Mouse (Mus musculus): ENCODE results near the gene Crybg1. TPM values are rescaled to one million over a fixed set of nuclear protein-coding genes. Genes with fewer than 3 reads are reported as not detected.

Crybg1 gene
- polyA plus RNA-seq, 1 experiment from 2014 or later: 0.31 TPM

- Histone ChIP-seq H3K9me3 (ENCODE audit: control insufficient read depth, low read length) (no peaks in the 10 kb centered on the region), H3K9ac (ENCODE audit: low read depth, low read length) (no peak overlapping the region)
- 70% methylated on average over 1 of the region's 1 CpGs for WGBS
These were observed 121.4 kb downstream of the Crybg1 start for GRCm38 (mm10) chr10:44027226-44027625.

GRCm38 (mm10) chr10:44026105-44026504 is 122.5 kb downstream of the Crybg1 start:
- H3K4me3 ChIP-seq (ENCODE audit: low read depth, low read length): no peak overlapping the region
- 91% methylated on average over 1 of the region's 1 CpGs for WGBS
- ATAC-seq (ENCODE audit: low FRiP score) (no peak), DNase-seq (ENCODE audit: low spot score) (no peak)
- H3K4me2 ChIP-seq (replicated peaks; ENCODE audit: low read depth, low read length): no peak overlapping the region
- no peaks in the 10 kb centered on the region for H3K4me1 ChIP-seq (replicated peaks; ENCODE audit: control insufficient read depth, insufficient read depth, low read length)
- no peaks in the 10 kb centered on the region for H3K36me3 ChIP-seq (ENCODE audit: control insufficient read depth, insufficient read depth, low read length)
- no peak overlapping the region for H3K27ac ChIP-seq (ENCODE audit: low read depth, low read length)
- no peak overlapping the region for H3K9ac ChIP-seq (ENCODE audit: low read depth, low read length)
- no peaks in the 10 kb centered on the region for H3K9me3 ChIP-seq (ENCODE audit: control insufficient read depth, low read length)
- no peaks in the 10 kb centered on the region for H3K27me3 ChIP-seq (ENCODE audit: control insufficient read depth, insufficient read depth, low read length)

More at GRCm38 (mm10) chr10:44027226-44027625, 121.4 kb downstream of the Crybg1 start:
- no peak for DNase-seq (ENCODE audit: low spot score)
- ATAC-seq (ENCODE audit: low FRiP score): no peak
- no peak overlapping the region for H3K4me2 ChIP-seq (replicated peaks; ENCODE audit: low read depth, low read length)
- no peaks in the 10 kb centered on the region for H3K4me1 ChIP-seq (replicated peaks; ENCODE audit: control insufficient read depth, insufficient read depth, low read length)
- no peaks in the 10 kb centered on the region for H3K36me3 ChIP-seq (ENCODE audit: control insufficient read depth, insufficient read depth, low read length)
- H3K27ac ChIP-seq (ENCODE audit: low read depth, low read length): no peak overlapping the region
- no peak overlapping the region for H3K4me3 ChIP-seq (ENCODE audit: low read depth, low read length)
- no peaks in the 10 kb centered on the region for H3K27me3 ChIP-seq (ENCODE audit: control insufficient read depth, insufficient read depth, low read length)

GRCm38 (mm10) chr10:44024705-44025104 is 123.9 kb downstream of the Crybg1 start:
- no peaks in the 10 kb centered on the region for H3K27me3 ChIP-seq (ENCODE audit: control insufficient read depth, insufficient read depth, low read length)
- H3K36me3 ChIP-seq (ENCODE audit: control insufficient read depth, insufficient read depth, low read length): no peaks in the 10 kb centered on the region
- no peak overlapping the region for H3K9ac ChIP-seq (ENCODE audit: low read depth, low read length)
- ATAC-seq (ENCODE audit: low FRiP score): no peak
- no peaks in the 10 kb centered on the region for H3K4me1 ChIP-seq (replicated peaks; ENCODE audit: control insufficient read depth, insufficient read depth, low read length)
- H3K9me3 ChIP-seq (ENCODE audit: control insufficient read depth, low read length): no peaks in the 10 kb centered on the region
- DNase-seq (ENCODE audit: low spot score): no peak
- H3K4me2 ChIP-seq (replicated peaks; ENCODE audit: low read depth, low read length): no peak overlapping the region
- H3K27ac ChIP-seq (ENCODE audit: low read depth, low read length): no peak overlapping the region
- H3K4me3 ChIP-seq (ENCODE audit: low read depth, low read length): no peak overlapping the region
- 57% methylated on average over 10 of the region's 10 CpGs for WGBS

GRCm38 (mm10) chr10:44020141-44020540 is 128.5 kb downstream of the Crybg1 start:
- Histone ChIP-seq H3K4me1 (replicated peaks; ENCODE audit: control insufficient read depth, insufficient read depth, low read length) (no peaks in the 10 kb centered on the region), H3K9ac (ENCODE audit: low read depth, low read length) (no peak overlapping the region), H3K9me3 (ENCODE audit: control insufficient read depth, low read length) (no peaks in the 10 kb centered on the region), H3K4me2 (replicated peaks; ENCODE audit: low read depth, low read length) (no peak overlapping the region), H3K27me3 (ENCODE audit: control insufficient read depth, insufficient read depth, low read length) (no peaks in the 10 kb centered on the region), H3K27ac (ENCODE audit: low read depth, low read length) (no peak overlapping the region), H3K36me3 (ENCODE audit: control insufficient read depth, insufficient read depth, low read length) (no peaks in the 10 kb centered on the region), H3K4me3 (ENCODE audit: low read depth, low read length) (no peak overlapping the region)
- no peak for ATAC-seq (ENCODE audit: low FRiP score)
- 78% methylated on average over 4 of the region's 4 CpGs for WGBS
- DNase-seq (ENCODE audit: low spot score): no peak

GRCm38 (mm10) chr10:44018562-44018961 is 130.1 kb downstream of the Crybg1 start:
- H3K4me1 ChIP-seq (replicated peaks; ENCODE audit: control insufficient read depth, insufficient read depth, low read length): no peaks in the 10 kb centered on the region
- no peaks in the 10 kb centered on the region for H3K27me3 ChIP-seq (ENCODE audit: control insufficient read depth, insufficient read depth, low read length)
- H3K9ac ChIP-seq (ENCODE audit: low read depth, low read length): no peak overlapping the region
- DNase-seq (ENCODE audit: low spot score): no peak
- H3K36me3 ChIP-seq (ENCODE audit: control insufficient read depth, insufficient read depth, low read length): no peaks in the 10 kb centered on the region
- H3K27ac ChIP-seq (ENCODE audit: low read depth, low read length): no peak overlapping the region
- H3K4me3 ChIP-seq (ENCODE audit: low read depth, low read length): no peak overlapping the region
- whole genome bisulfite sequencing: 95% methylated on average over 4 of the region's 4 CpGs
- ATAC-seq (ENCODE audit: low FRiP score): no peak
- H3K9me3 ChIP-seq (ENCODE audit: control insufficient read depth, low read length): no peaks in the 10 kb centered on the region
- no peak overlapping the region for H3K4me2 ChIP-seq (replicated peaks; ENCODE audit: low read depth, low read length)

GRCm38 (mm10) chr10:44015631-44016030 is 133.0 kb downstream of the Crybg1 start:
- Histone ChIP-seq H3K4me3 (ENCODE audit: low read depth, low read length) (no peak overlapping the region), H3K27me3 (ENCODE audit: control insufficient read depth, insufficient read depth, low read length) (no peaks in the 10 kb centered on the region), H3K4me2 (replicated peaks; ENCODE audit: low read depth, low read length) (no peak overlapping the region), H3K36me3 (ENCODE audit: control insufficient read depth, insufficient read depth, low read length) (no peaks in the 10 kb centered on the region), H3K9ac (ENCODE audit: low read depth, low read length) (no peak overlapping the region), H3K27ac (ENCODE audit: low read depth, low read length) (no peak overlapping the region), H3K4me1 (replicated peaks; ENCODE audit: control insufficient read depth, insufficient read depth, low read length) (no peaks in the 10 kb centered on the region), H3K9me3 (ENCODE audit: control insufficient read depth, low read length) (no peaks in the 10 kb centered on the region)
- ATAC-seq (ENCODE audit: low FRiP score): no peak
- WGBS: 69% methylated on average over 2 of the region's 2 CpGs
- DNase-seq (ENCODE audit: low spot score): no peak

- no peaks in the 10 kb centered on the region for H3K27me3 ChIP-seq (ENCODE audit: control insufficient read depth, insufficient read depth, low read length)
- WGBS: 74% methylated on average over 4 of the region's 4 CpGs
- DNase-seq (ENCODE audit: low spot score): no peak
- no peak overlapping the region for H3K4me3 ChIP-seq (ENCODE audit: low read depth, low read length)
- no peak overlapping the region for H3K4me2 ChIP-seq (replicated peaks; ENCODE audit: low read depth, low read length)
- no peak overlapping the region for H3K27ac ChIP-seq (ENCODE audit: low read depth, low read length)
- ATAC-seq (ENCODE audit: low FRiP score): no peak
- no peaks in the 10 kb centered on the region for H3K9me3 ChIP-seq (ENCODE audit: control insufficient read depth, low read length)
- no peak overlapping the region for H3K9ac ChIP-seq (ENCODE audit: low read depth, low read length)
- no peaks in the 10 kb centered on the region for H3K36me3 ChIP-seq (ENCODE audit: control insufficient read depth, insufficient read depth, low read length)
- no peaks in the 10 kb centered on the region for H3K4me1 ChIP-seq (replicated peaks; ENCODE audit: control insufficient read depth, insufficient read depth, low read length)
These were observed 134.8 kb downstream of the Crybg1 start for GRCm38 (mm10) chr10:44013885-44014284.

GRCm38 (mm10) chr10:44011408-44011807 is 137.2 kb downstream of the Crybg1 start:
- Histone ChIP-seq H3K9me3 (ENCODE audit: control insufficient read depth, low read length) (no peaks in the 10 kb centered on the region), H3K4me3 (ENCODE audit: low read depth, low read length) (no peak overlapping the region), H3K27me3 (ENCODE audit: control insufficient read depth, insufficient read depth, low read length) (peaks cover 4% of the 10 kb centered on the region; the same call in 1 of the 2 replicates), H3K9ac (ENCODE audit: low read depth, low read length) (no peak overlapping the region), H3K4me2 (replicated peaks; ENCODE audit: low read depth, low read length) (no peak overlapping the region), H3K4me1 (replicated peaks; ENCODE audit: control insufficient read depth, insufficient read depth, low read length) (no peaks in the 10 kb centered on the region), H3K27ac (ENCODE audit: low read depth, low read length) (no peak overlapping the region), H3K36me3 (ENCODE audit: control insufficient read depth, insufficient read depth, low read length) (no peaks in the 10 kb centered on the region)
- 79% methylated on average over 7 of the region's 7 CpGs for WGBS
- ATAC-seq (ENCODE audit: low FRiP score): no peak
- no peak for DNase-seq (ENCODE audit: low spot score)

- Histone ChIP-seq H3K4me3 (ENCODE audit: low read depth, low read length) (no peak overlapping the region), H3K4me1 (replicated peaks; ENCODE audit: control insufficient read depth, insufficient read depth, low read length) (peaks cover 4% of the 10 kb centered on the region), H3K27ac (ENCODE audit: low read depth, low read length) (no peak overlapping the region), H3K9ac (ENCODE audit: low read depth, low read length) (no peak overlapping the region), H3K36me3 (ENCODE audit: control insufficient read depth, insufficient read depth, low read length) (no peaks in the 10 kb centered on the region), H3K27me3 (ENCODE audit: control insufficient read depth, insufficient read depth, low read length) (peaks cover 30% of the 10 kb centered on the region), H3K4me2 (replicated peaks; ENCODE audit: low read depth, low read length) (no peak overlapping the region), H3K9me3 (ENCODE audit: control insufficient read depth, low read length) (no peaks in the 10 kb centered on the region)
- ATAC-seq (ENCODE audit: low FRiP score): no peak
- no peak for DNase-seq (ENCODE audit: low spot score)
These were observed 139.8 kb downstream of the Crybg1 start for GRCm38 (mm10) chr10:44008808-44009207.

Data from hindbrain, embryonic 11.5 days (tissue).